Comparison of ENCODE assay signal across 26 mouse cellular contexts in the genomic region with DNA sequence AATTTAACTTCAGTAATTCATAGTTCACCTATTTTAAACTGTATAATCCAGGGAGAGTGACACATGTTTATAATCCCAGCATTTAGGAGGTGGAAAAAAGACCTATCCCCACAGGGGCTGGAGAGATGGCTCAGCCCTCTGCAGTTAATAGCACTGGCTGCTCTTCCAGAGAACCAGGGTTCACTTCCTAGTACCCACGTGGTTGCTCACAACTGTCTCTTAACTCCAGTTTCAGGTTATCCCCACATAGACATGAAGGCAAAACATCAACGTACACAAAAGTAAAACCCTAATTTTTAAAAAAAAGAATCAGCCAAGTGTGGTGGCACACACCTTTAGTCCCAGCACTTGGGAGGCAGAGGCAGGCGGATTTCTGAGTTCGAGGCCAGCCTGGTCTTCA.
"Had no signal": no experiment of that assay in that cellular context is flagged by ENCODE, and none has a peak within 500 bp of the region (broad histone marks: within the 10 kb centered on the region; RNA-seq: fewer than 3 reads in every experiment).

No protein-coding gene starts in this region.

- H3K4me1 ChIP-seq: hindbrain, embryonic 10.5 days; limb, embryonic 10.5 days had no signal

- H3K4me3 ChIP-seq: gastrocnemius, adult 2 months; heart, embryonic 10.5 days; heart, embryonic 12.5 days; hindbrain, embryonic 10.5 days; hindbrain, embryonic 12.5 days; layer of hippocampus, adult 2 months; left cerebral cortex, adult 2 months; limb, embryonic 10.5 days; limb, embryonic 12.5 days; liver, embryonic 13.5 days had no signal

- H3K27me3 ChIP-seq: heart, embryonic 12.5 days; hindbrain, embryonic 12.5 days; limb, embryonic 12.5 days; liver, embryonic 13.5 days had no signal

- H3K4me2 ChIP-seq: heart, embryonic 12.5 days; hindbrain, embryonic 12.5 days; hindbrain, embryonic 14.5 days; limb, embryonic 12.5 days; liver, embryonic 11.5 days; liver, embryonic 13.5 days had no signal

- H3K36me3 ChIP-seq: liver, embryonic 13.5 days had no signal

- DNase-seq: gastrocnemius, adult 2 months; gastrocnemius, postnatal 10 days; gastrocnemius, postnatal 25 days; heart, adult 18-20 months; heart, postnatal 10 days; heart, postnatal 4 days; kidney, adult 11 months; kidney, adult 2 months; kidney, adult 9 months; kidney, postnatal 10 days; kidney, postnatal 25 days; kidney, postnatal 4 days; liver; liver, embryonic 13.5 days had no signal

- ATAC-seq: hindbrain, embryonic 16.5 days; intestine, embryonic 16.5 days had no signal

- H3K9ac ChIP-seq: heart, embryonic 12.5 days; hindbrain, embryonic 12.5 days; hindbrain, embryonic 14.5 days; limb, embryonic 12.5 days; liver, embryonic 13.5 days had no signal

- H3K9me3 ChIP-seq: heart, embryonic 10.5 days; heart, embryonic 12.5 days; hindbrain, embryonic 10.5 days; hindbrain, embryonic 12.5 days; limb, embryonic 10.5 days; limb, embryonic 12.5 days; liver, embryonic 13.5 days had no signal

- H3K27ac ChIP-seq: gastrocnemius, adult 2 months; heart, embryonic 10.5 days; hindbrain, embryonic 10.5 days; hindbrain, embryonic 12.5 days; hindbrain, embryonic 14.5 days; layer of hippocampus, adult 2 months; left cerebral cortex, adult 2 months; limb, embryonic 10.5 days; limb, embryonic 12.5 days; liver, embryonic 13.5 days had no signal
